Mouse (Mus musculus) left cerebral cortex, postnatal 25 days (tissue): ENCODE results near the gene Ppm1b. TPM values are rescaled to one million over a fixed set of nuclear protein-coding genes. Genes with fewer than 3 reads are reported as not detected.
"Not testable (repeated sequence)": the region's sequence is repeated elsewhere in the genome, so short reads cannot be mapped to it uniquely, and the experiment has no call there.

ENCODE experiments used
- DNase-seq, 2 experiments: peaks; one replicate each; pipeline ENCODE4 v3.0.0; 2022; ENCODE audit warnings: low spot score in 2 of 2, mixed read lengths in 1 of 2
- intact Hi-C: fragments of 180-260 bp; cut with DNase I; formaldehyde crosslinking; loops from one replicate; pipeline ENCODE4 v1.15.1; 2025
- total RNA-seq, 2 experiments: library from RNA; stranded (reverse); gene quantifications; 2 replicates each; pipeline ENCODE4 v1.2.3; 2021

The Ppm1b gene
- 100 to 1,000 TPM; 151 to 152 TPM for total RNA-seq

DNA sequence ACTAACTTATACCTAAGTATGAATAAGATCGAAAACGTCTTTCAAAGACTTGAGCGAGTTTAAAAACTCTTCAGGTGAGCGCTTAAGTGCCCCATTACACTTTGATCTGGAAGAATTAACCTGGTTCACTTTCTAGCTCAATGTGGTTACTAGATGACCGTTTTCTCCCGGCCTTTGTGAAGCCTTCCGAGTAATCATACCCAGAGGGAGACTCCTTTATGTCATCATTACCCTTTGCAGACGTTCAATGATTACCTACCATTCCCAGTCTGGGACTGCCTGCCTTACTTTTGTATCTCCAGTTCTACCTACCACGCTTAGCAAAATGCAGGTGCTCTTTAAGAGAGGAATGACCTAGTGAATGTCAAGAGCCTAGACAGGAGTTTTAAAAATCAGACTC is at the start of gene Ppm1b:
Gene Ppm1b (plus strand): TSS at position 301 of the 400 bp plus-strand sequence.
- no peak for DNase-seq
- intact Hi-C loops = loop anchor here (2.0 to 5.0 kb wide), 2 partner anchors 79 to 134 kb away; partner anchors contain the start of genes Camkmt and Prepl

DNA sequence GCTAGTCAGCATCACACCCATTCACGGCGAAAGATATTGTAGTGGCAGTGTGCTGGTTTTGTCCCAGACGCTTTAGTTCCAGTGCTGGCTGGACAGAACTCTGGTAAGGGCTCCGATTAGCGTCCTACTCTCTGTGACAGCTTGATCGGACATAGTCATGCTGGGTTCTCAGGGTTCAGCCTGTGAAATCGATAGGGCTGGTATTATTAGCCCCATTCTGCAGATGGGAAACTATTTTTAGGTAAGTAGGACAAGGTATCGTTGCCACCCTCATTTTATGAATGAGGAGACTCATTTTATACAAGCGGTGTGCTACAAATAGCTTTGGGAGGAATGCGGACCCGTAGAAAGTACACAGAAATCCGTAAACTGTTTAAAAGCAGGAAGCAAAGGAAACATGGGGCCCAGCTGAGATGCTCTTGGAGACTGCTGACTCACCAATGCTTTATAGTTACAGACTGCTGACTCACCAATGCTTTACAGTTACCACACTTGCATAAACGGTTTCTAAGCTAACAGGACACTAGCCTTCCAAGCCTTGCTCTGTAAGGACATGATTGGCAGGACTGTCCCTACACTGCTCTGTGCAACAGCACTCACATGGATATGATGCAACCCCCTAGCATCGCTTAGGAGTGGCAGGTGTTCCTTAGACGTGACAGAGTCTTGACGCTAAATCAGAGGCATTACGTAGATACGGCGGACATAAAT is 34.7 kb upstream of the Ppm1b start:
- intact Hi-C loops = no loop called here
- DNase-seq = peak in 1 of 2 experiments; percentile 18

GRCm38 (mm10) chr17:84924779-84925178 is 31.8 kb upstream of the Ppm1b start:
- no peak for DNase-seq
- intact Hi-C loops = no loop called here

DNA sequence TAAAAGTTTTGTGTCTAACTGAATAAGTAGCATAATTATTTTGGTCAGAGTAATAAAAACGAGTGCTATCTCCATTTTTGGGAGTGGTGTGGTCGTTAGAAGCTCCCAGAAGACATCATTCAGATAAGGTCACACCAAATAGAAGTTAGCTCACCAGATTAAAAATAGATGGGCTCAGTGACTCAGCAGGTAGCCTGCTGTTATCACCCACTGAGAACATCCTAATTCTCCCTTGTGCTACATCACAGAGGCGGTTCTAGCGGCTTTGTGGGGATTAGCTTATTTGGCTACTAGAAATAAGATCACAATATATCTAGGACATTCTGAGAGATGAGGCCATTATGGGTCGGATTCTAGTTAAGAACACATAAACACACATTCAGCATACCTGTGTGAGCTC is 30.3 kb upstream of the Ppm1b start:
- intact Hi-C loops = no loop called here
- DNase-seq = peak in 1 of 2 experiments; percentile 17

GRCm38 (mm10) chr17:84927580-84927979 is 29.0 kb upstream of the Ppm1b start:
- intact Hi-C loops = no loop called here
- DNase-seq = no peak

- intact Hi-C loops = no loop called here
- DNase-seq = no peak
Measured at GRCm38 (mm10) chr17:84932943-84933342, 23.6 kb upstream of the Ppm1b start.

GRCm38 (mm10) chr17:84933968-84934367 is 22.6 kb upstream of the Ppm1b start:
- intact Hi-C loops = no loop called here

DNA sequence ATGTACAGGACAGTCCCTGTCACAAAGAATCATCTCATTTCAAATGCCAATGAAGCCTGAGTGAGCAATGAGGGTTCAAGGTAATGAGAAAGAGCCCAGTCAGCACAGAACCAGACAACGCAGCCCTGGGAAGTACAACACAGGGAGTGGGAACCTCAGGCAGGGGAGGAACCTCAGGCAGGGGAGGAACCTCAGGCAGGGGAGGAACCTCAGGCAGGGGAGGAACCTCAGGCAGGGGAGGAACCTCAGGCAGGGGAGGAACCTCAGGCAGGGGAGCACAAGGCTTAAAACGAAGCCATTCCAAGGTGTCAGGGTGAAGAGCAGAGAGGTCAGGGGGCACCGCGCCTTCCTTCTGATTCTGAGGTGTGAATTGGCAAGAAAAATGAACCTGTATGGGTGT is 20.9 kb upstream of the Ppm1b start:
- intact Hi-C loops = not testable (repeated sequence)

More at GRCm38 (mm10) chr17:84933968-84934367, 22.6 kb upstream of the Ppm1b start:
- DNase-seq = no peak

DNA sequence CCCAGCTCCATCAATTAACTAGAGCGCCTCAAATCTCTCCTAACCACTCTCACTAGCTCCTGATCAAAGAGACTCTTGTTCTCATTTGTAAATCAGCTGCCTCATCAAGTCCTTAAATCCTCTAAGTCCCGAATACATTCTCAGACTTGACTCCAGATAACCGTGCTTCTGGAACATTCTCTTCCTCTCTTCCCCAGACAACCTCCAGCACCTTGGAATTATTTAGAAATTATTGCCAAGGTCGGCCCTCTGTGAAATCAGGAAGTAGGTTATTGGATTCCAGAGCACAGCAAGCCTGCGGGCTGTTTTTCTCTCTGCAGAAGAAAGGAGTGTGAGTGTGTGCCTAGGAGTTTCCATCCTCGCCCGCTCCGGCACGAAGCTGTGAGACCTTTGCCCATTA is 20.2 kb upstream of the Ppm1b start:
- intact Hi-C loops = no loop called here
- DNase-seq = no peak

More for the DNA sequence above, 20.9 kb upstream of the Ppm1b start:
- DNase-seq = not testable (repeated sequence)

GRCm38 (mm10) chr17:84936809-84937208 is 19.7 kb upstream of the Ppm1b start:
- no peak for DNase-seq
- intact Hi-C loops = no loop called here

DNA sequence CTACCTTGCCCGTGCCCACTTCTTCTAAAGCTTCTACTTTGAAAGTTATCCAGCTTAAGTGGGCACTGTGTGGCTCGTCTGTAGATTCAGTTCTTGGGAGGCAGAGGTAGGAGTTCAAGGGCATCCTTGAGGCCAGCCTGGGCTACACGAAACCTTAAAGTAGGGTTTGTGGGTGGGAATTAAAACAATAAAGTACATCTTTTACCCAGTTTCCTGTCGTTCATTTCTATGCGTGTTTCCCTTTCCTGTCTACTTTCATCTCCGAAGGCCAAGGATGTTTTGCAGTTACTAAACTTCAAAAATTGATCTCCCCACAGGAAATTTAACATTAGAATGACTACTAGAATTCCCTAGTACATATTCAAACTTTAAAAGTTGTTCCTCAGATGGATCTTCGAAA is 19.3 kb upstream of the Ppm1b start:
- no peak for DNase-seq
- intact Hi-C loops = no loop called here

GRCm38 (mm10) chr17:84938215-84938614 is 18.3 kb upstream of the Ppm1b start:
- DNase-seq = no peak
- intact Hi-C loops = no loop called here

DNA sequence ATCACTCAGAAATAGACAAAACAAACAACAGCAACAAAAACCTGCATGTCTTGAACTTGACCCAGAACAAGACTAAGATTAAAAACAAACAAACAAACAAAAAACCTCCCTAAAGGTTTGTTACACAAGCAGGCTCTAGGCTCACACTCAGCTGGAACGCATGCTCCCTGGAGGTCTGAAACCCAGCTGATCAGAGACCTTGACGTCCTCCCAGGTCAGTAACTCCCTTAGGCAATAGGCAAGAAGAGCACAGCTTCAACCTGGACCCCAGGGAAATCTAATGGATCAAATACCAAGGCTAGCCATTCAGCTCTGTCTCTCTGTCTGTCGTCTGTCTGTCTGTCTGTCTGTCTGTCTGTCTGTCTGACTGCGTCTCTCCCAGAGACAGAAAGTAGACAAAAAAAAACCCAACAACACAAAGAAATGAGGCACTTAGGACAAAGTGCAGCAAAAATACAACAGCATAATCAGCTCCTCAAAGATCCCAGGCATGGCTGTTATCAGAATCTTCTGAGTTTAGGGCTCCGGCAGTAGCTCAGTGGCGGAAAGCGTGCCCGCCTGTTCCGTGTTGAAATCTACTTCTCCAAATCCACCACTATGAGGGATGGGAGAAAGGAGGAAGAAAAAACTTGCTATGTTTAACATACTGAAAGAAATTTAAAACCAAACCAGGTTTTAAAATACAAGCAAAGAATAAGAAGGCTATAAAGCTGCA is 16.4 kb upstream of the Ppm1b start:
- no peak for DNase-seq
- intact Hi-C loops = no loop called here

- DNase-seq = no peak
- intact Hi-C loops = no loop called here
Measured at GRCm38 (mm10) chr17:84941291-84941868, 15.2 kb upstream of the Ppm1b start.

- intact Hi-C loops = no loop called here
- DNase-seq = peak; percentile 12 to 83
Measured at GRCm38 (mm10) chr17:84942358-84943032, 14.0 kb upstream of the Ppm1b start.

DNA sequence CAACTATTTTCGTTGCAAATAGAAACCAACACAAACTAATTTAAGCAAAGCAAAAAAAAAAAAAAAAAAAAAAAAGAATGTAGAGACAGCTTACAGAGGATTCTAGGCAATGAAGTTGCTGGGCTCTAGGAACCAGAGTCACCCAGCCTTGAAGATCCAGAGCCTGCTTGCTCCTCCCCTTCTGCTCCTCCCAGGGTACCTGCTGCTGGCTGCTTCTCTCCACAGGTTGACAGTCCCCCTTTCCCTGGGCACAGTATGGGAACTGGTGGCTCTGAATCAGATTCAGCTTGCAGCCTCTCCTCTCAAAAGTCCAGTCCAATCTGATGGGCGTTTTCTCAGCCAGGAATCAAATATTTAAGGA is 13.5 kb upstream of the Ppm1b start:
- intact Hi-C loops = no loop called here
- no peak for DNase-seq

GRCm38 (mm10) chr17:84944348-84944747 is 12.2 kb upstream of the Ppm1b start:
- no peak for DNase-seq
- intact Hi-C loops = no loop called here

DNA sequence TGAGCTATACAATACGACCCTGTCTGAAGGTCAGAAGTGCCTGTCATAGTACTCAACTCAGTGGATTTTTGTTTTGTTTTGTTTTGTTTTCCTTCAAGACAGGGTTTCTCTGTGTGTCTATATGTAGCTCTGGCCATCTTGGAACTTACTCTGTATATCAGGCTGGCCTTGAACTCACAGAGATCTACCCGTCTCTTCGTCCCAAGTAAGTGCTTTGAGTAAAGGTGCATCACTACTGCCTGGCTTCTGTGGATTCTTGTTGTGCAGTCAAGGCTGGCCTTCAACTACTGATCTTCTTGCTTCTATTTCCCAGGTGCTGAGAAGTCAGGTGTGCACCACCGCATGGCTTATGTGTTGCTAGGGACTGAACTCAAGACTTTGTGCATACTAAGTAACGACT is 4.0 kb upstream of the Ppm1b start:
- intact Hi-C loops = no loop called here
- no peak for DNase-seq

- intact Hi-C loops = no loop called here
- no peak for DNase-seq
Measured at GRCm38 (mm10) chr17:84953776-84954175, 2.8 kb upstream of the Ppm1b start.

- intact Hi-C loops = loop anchor here (5.0 kb wide), 1 partner anchor 78 kb away; no protein-coding TSS in a partner anchor
- no peak for DNase-seq
Measured at GRCm38 (mm10) chr17:84954881-84955280, 1.7 kb upstream of the Ppm1b start.
